Mouse (Mus musculus) bone marrow macrophage, adult 2 months (primary cell): Measurements from ENCODE around the gene Ptpro.

Experiments
- CTCF ChIP-seq: IDR thresholded peaks from 2 replicates; pipeline ENCODE4 v1.5.1; 2012; ENCODE audit warnings: low read depth, mild to moderate bottlenecking, low read length, moderate library complexity
- POLR2A ChIP-seq: IDR thresholded peaks from 2 replicates; pipeline ENCODE4 v1.6.1; 2012; ENCODE audit warnings: mild to moderate bottlenecking, low read depth, low read length, borderline replicate concordance

- no peak for TF ChIP-seq POLR2A
- TF ChIP-seq CTCF, result no peak
Measured at GRCm38 (mm10) chr6:137512753-137513152, 260.6 kb downstream of the Ptpro start.
